Mouse (Mus musculus) testis, adult 10 weeks (tissue): ENCODE results near the gene Limd2. TPM values are rescaled to one million over a fixed set of nuclear protein-coding genes. Genes with fewer than 3 reads are reported as not detected.

ENCODE experiments used
- polyA plus RNA-seq: library from polyadenylated mRNA; stranded (reverse); fragments of 350-450 nt; fragmentation: Illumina TruSeq; extraction: RNeasy Lipid Tissue Mini Kit (QIAGEN cat#74804); gene quantifications from one replicate; pipeline ENCODE4 v1.2.3, GENCODE M21; 2014; ENCODE audit warnings: low read depth, low replicate concordance

Gene Limd2
- 106 TPM for polyA plus RNA-seq

DNA sequence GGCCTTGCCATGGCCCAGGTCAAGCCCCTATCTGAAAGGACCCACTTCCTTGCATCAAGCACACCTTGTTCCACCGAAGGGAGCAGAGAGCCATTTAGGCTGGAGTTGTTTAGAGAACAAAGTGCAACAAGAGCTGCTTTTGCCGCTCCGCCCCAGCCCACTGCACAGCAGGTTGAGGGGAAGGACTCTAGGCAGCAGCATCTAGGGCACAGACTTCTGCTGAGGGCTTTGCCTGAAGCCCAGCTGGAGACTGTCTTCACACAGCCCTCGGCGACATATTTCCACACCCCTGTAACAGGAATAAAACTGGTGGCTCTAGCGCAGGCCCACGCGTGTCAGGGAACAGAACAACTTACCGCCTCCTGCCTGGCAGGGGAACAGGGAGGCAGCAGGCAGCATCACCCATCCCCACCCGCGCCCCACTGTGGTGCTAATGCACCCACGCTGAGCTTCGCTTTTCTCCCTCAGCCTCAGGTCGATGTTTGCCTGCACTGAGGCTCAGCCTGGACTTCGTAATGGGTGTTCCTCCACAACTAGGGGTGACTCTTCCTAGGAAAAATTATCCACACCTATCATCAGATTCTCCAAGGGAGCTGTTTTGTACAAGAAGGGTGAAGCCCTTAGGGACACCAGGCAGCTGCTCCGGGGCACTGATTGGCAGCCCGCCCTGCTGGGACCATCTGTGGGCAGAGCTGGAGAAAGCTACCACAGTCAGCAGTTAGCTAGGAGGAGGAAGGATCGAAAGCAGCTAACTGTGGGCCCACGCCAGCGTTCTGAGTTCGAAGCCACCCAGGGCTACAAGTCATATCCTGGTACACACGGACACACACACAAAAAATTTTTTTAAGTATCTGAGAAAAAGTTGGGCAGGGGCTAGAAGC, at the start of gene Limd2, which contains the start of gene Gm10840:
Limd2 (minus strand) TSS at position 20 of the 881 bp plus-strand sequence.
Gm10840 (plus strand) TSS at position 10 of the 881 bp plus-strand sequence.

DNA sequence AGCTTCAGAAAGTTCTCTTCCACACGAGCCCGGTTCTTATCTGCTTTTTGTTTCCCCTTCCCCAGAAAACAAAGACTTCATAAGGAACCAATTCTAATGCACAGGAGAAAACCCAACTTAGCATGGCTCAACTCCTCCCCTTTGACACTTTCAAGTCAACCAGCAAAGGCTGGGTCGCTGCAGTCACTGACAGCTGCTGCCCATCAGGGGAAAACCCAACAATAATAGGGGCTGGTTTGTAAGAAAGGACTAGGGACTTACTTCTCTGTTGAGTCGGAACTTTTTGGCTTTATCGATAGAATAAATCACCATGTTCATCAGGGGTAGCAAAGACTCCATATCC, 41.4 kb upstream of the Limd2 start, which contains the start of gene Strada:
Strada (minus strand) TSS at position 46 of the 343 bp plus-strand sequence.

Other genes starting within 250 kb of the Limd2 start
- gene Cyb561, start 207.5 kb downstream of the Limd2 start, polyA plus RNA-seq: 5.1 TPM
- 208 TPM for gene Ace, start 192.9 kb downstream of the Limd2 start, polyA plus RNA-seq
- gene Ace3, start 166.2 kb downstream of the Limd2 start, polyA plus RNA-seq: 19.8 TPM
- not detected for gene Kcnh6, start 152.7 kb downstream of the Limd2 start, polyA plus RNA-seq
- gene Dcaf7, start 124.0 kb downstream of the Limd2 start, polyA plus RNA-seq: 26.9 TPM
- 2.2 TPM for gene Taco1, start 94.8 kb downstream of the Limd2 start, polyA plus RNA-seq
- 4.4 TPM for gene Map3k3, start 76.2 kb downstream of the Limd2 start, polyA plus RNA-seq
- 1.4 TPM for gene Gm10840, start within 50 bp of the Limd2 start, polyA plus RNA-seq
- gene Strada, start 41.3 kb upstream of the Limd2 start, polyA plus RNA-seq: 72.2 TPM
- 42.5 TPM for gene Ccdc47, start 55.5 kb upstream of the Limd2 start, polyA plus RNA-seq
- gene Ddx42, start 56.1 kb upstream of the Limd2 start, polyA plus RNA-seq: 47.3 TPM
- gene Ftsj3, start 95.2 kb upstream of the Limd2 start, polyA plus RNA-seq: 18.6 TPM
- 40.5 TPM for gene Psmc5, start 95.3 kb upstream of the Limd2 start, polyA plus RNA-seq
- 13.1 TPM for gene Smarcd2, start 112.1 kb upstream of the Limd2 start, polyA plus RNA-seq
- 34.8 TPM for gene Tcam1, start 115.8 kb upstream of the Limd2 start, polyA plus RNA-seq
- gene Gh, start 141.0 kb upstream of the Limd2 start, polyA plus RNA-seq: not detected
- gene Cd79b, start 153.9 kb upstream of the Limd2 start, polyA plus RNA-seq: not detected
- gene Scn4a, start 192.4 kb upstream of the Limd2 start, polyA plus RNA-seq: 0.29 TPM
- not detected for gene Prr29, start 204.6 kb upstream of the Limd2 start, polyA plus RNA-seq
- not detected for gene Icam2, start 227.2 kb upstream of the Limd2 start, polyA plus RNA-seq